Mouse (Mus musculus): ENCODE measurements around the gene Gm17455. TPM values are rescaled to one million over a fixed set of nuclear protein-coding genes. Genes with fewer than 3 reads are reported as not detected.

Gene Gm17455
- 6.3 and 8.3 TPM in 2 replicates for polyA plus RNA-seq (2014; fragmentation: Nextera tagmentation; extraction: Ambion mirVana)

GRCm38 (mm10) chr10:60399449-60399848, at the start of gene Gm17455:
TSS of gene Gm17455 (plus strand) at chr10:60399726.
- H3K27me3 ChIP-seq (ENCODE audit: control insufficient read depth, insufficient read depth, low read length) = no peaks in the 10 kb centered on the region
- 0 out of 2 replicates have a peak, but pooled peaks cover 2% of the 10 kb centered on the region for H3K4me1 ChIP-seq (replicated peaks; ENCODE audit: control insufficient read depth, insufficient read depth, low read length)
- H3K4me3 ChIP-seq (ENCODE audit: low read depth, low read length) = no peak within 1 kb of the TSS
- H3K4me2 ChIP-seq (replicated peaks; ENCODE audit: low read depth, low read length) = no peak within 1 kb of the TSS
- ATAC-seq (ENCODE audit: low FRiP score) (no peak), DNase-seq (ENCODE audit: low spot score) (peak; percentile 23)
- WGBS = 45% methylated on average over 7 of the region's 7 CpGs
- H3K9me3 ChIP-seq (ENCODE audit: control insufficient read depth, low read length) = no peaks in the 10 kb centered on the region
- H3K36me3 ChIP-seq (ENCODE audit: control insufficient read depth, insufficient read depth, low read length) = no peaks in the 10 kb centered on the region
- no peak within 1 kb of the TSS for H3K27ac ChIP-seq (ENCODE audit: low read depth, low read length)
- H3K9ac ChIP-seq (ENCODE audit: low read depth, low read length) = no peak within 1 kb of the TSS

GRCm38 (mm10) chr10:60350077-60350804, 49.3 kb upstream of the Gm17455 start:
- WGBS = 48% methylated on average over 5 of the region's 5 CpGs
- Histone ChIP-seq H3K4me3 (ENCODE audit: low read depth, low read length) (no peak overlapping the region), H3K4me2 (replicated peaks; ENCODE audit: low read depth, low read length) (no peak overlapping the region), H3K9ac (ENCODE audit: low read depth, low read length) (no peak overlapping the region), H3K4me1 (replicated peaks; ENCODE audit: control insufficient read depth, insufficient read depth, low read length) (peaks cover 10% of the 10 kb centered on the region), H3K36me3 (ENCODE audit: control insufficient read depth, insufficient read depth, low read length) (no peaks in the 10 kb centered on the region), H3K27ac (ENCODE audit: low read depth, low read length) (no peak overlapping the region), H3K9me3 (ENCODE audit: control insufficient read depth, low read length) (no peaks in the 10 kb centered on the region), H3K27me3 (ENCODE audit: control insufficient read depth, insufficient read depth, low read length) (peaks cover 12% of the 10 kb centered on the region)
- DNase-seq (ENCODE audit: low spot score) (no peak), ATAC-seq (ENCODE audit: low FRiP score) (no peak)

- no peak overlapping the region for H3K4me2 ChIP-seq (replicated peaks; ENCODE audit: low read depth, low read length)
- H3K9ac ChIP-seq (ENCODE audit: low read depth, low read length) = no peak overlapping the region
- 50% methylated on average over 3 of the region's 3 CpGs for WGBS
- DNase-seq (ENCODE audit: low spot score) = peak; percentile 85
- H3K27ac ChIP-seq (ENCODE audit: low read depth, low read length) = no peak overlapping the region
- no peak for ATAC-seq (ENCODE audit: low FRiP score)
- H3K4me3 ChIP-seq (ENCODE audit: low read depth, low read length) = no peak overlapping the region
- H3K36me3 ChIP-seq (ENCODE audit: control insufficient read depth, insufficient read depth, low read length) = no peaks in the 10 kb centered on the region
- peaks cover 12% of the 10 kb centered on the region for H3K27me3 ChIP-seq (ENCODE audit: control insufficient read depth, insufficient read depth, low read length)
- H3K9me3 ChIP-seq (ENCODE audit: control insufficient read depth, low read length) = no peaks in the 10 kb centered on the region
- H3K4me1 ChIP-seq (replicated peaks; ENCODE audit: control insufficient read depth, insufficient read depth, low read length) = peaks cover 10% of the 10 kb centered on the region
These were observed 48.7 kb upstream of the Gm17455 start for GRCm38 (mm10) chr10:60350805-60351167.

- H3K27ac ChIP-seq (ENCODE audit: low read depth, low read length) = peak overlapping the region; percentile 67
- ATAC-seq (ENCODE audit: low FRiP score) (peak; percentile 20; the same call in 1 of the 2 replicates), DNase-seq (ENCODE audit: low spot score) (peak; percentile 19)
- WGBS = 30% methylated on average over 3 of the region's 3 CpGs
- H3K9me3 ChIP-seq (ENCODE audit: control insufficient read depth, low read length) = no peaks in the 10 kb centered on the region
- no peak overlapping the region for H3K4me2 ChIP-seq (replicated peaks; ENCODE audit: low read depth, low read length)
- H3K9ac ChIP-seq (ENCODE audit: low read depth, low read length) = no peak overlapping the region
- H3K36me3 ChIP-seq (ENCODE audit: control insufficient read depth, insufficient read depth, low read length) = no peaks in the 10 kb centered on the region
- H3K4me1 ChIP-seq (replicated peaks; ENCODE audit: control insufficient read depth, insufficient read depth, low read length) = peaks cover 10% of the 10 kb centered on the region
- H3K27me3 ChIP-seq (ENCODE audit: control insufficient read depth, insufficient read depth, low read length) = peaks cover 12% of the 10 kb centered on the region
- no peak overlapping the region for H3K4me3 ChIP-seq (ENCODE audit: low read depth, low read length)
These were observed 48.3 kb upstream of the Gm17455 start for GRCm38 (mm10) chr10:60351248-60351647.

GRCm38 (mm10) chr10:60351761-60352455, 47.6 kb upstream of the Gm17455 start:
- peaks cover 10% of the 10 kb centered on the region for H3K27me3 ChIP-seq (ENCODE audit: control insufficient read depth, insufficient read depth, low read length)
- WGBS = 17% methylated on average over 7 of the region's 7 CpGs
- H3K9me3 ChIP-seq (ENCODE audit: control insufficient read depth, low read length) = no peaks in the 10 kb centered on the region
- peaks cover 7% of the 10 kb centered on the region for H3K4me1 ChIP-seq (replicated peaks; ENCODE audit: control insufficient read depth, insufficient read depth, low read length)
- peak overlapping the region; percentile 67 for H3K27ac ChIP-seq (ENCODE audit: low read depth, low read length)
- ATAC-seq (ENCODE audit: low FRiP score) (peak; percentile 65), DNase-seq (ENCODE audit: low spot score) (peak; percentile 54)
- H3K4me2 ChIP-seq (replicated peaks; ENCODE audit: low read depth, low read length) = no peak overlapping the region
- no peak overlapping the region for H3K9ac ChIP-seq (ENCODE audit: low read depth, low read length)
- H3K36me3 ChIP-seq (ENCODE audit: control insufficient read depth, insufficient read depth, low read length) = no peaks in the 10 kb centered on the region
- no peak overlapping the region for H3K4me3 ChIP-seq (ENCODE audit: low read depth, low read length)

GRCm38 (mm10) chr10:60353241-60354002, 46.1 kb upstream of the Gm17455 start:
- Histone ChIP-seq H3K9me3 (ENCODE audit: control insufficient read depth, low read length) (no peaks in the 10 kb centered on the region), H3K4me3 (ENCODE audit: low read depth, low read length) (no peak overlapping the region), H3K36me3 (ENCODE audit: control insufficient read depth, insufficient read depth, low read length) (no peaks in the 10 kb centered on the region), H3K9ac (ENCODE audit: low read depth, low read length) (no peak overlapping the region), H3K4me2 (replicated peaks; ENCODE audit: low read depth, low read length) (no peak overlapping the region), H3K4me1 (replicated peaks; ENCODE audit: control insufficient read depth, insufficient read depth, low read length) (peaks cover 3% of the 10 kb centered on the region), H3K27me3 (ENCODE audit: control insufficient read depth, insufficient read depth, low read length) (no peaks in the 10 kb centered on the region), H3K27ac (ENCODE audit: low read depth, low read length) (no peak overlapping the region)
- 56% methylated on average over 5 of the region's 5 CpGs for WGBS
- DNase-seq (ENCODE audit: low spot score) (no peak), ATAC-seq (ENCODE audit: low FRiP score) (no peak)

- Histone ChIP-seq H3K4me3 (ENCODE audit: low read depth, low read length) (no peak overlapping the region), H3K27me3 (ENCODE audit: control insufficient read depth, insufficient read depth, low read length) (no peaks in the 10 kb centered on the region), H3K27ac (ENCODE audit: low read depth, low read length) (no peak overlapping the region), H3K4me1 (replicated peaks; ENCODE audit: control insufficient read depth, insufficient read depth, low read length) (peaks cover 3% of the 10 kb centered on the region), H3K9ac (ENCODE audit: low read depth, low read length) (no peak overlapping the region), H3K9me3 (ENCODE audit: control insufficient read depth, low read length) (no peaks in the 10 kb centered on the region), H3K36me3 (ENCODE audit: control insufficient read depth, insufficient read depth, low read length) (no peaks in the 10 kb centered on the region), H3K4me2 (replicated peaks; ENCODE audit: low read depth, low read length) (no peak overlapping the region)
- DNase-seq (ENCODE audit: low spot score) (no peak), ATAC-seq (ENCODE audit: low FRiP score) (no peak)
- 94% methylated on average over 4 of the region's 4 CpGs for WGBS
These were observed 45.6 kb upstream of the Gm17455 start for GRCm38 (mm10) chr10:60354003-60354325.

- H3K36me3 ChIP-seq (ENCODE audit: control insufficient read depth, insufficient read depth, low read length) = no peaks in the 10 kb centered on the region
- H3K9ac ChIP-seq (ENCODE audit: low read depth, low read length) = no peak overlapping the region
- no peak for ATAC-seq (ENCODE audit: low FRiP score)
- peaks cover 3% of the 10 kb centered on the region for H3K4me1 ChIP-seq (replicated peaks; ENCODE audit: control insufficient read depth, insufficient read depth, low read length)
- no peaks in the 10 kb centered on the region for H3K27me3 ChIP-seq (ENCODE audit: control insufficient read depth, insufficient read depth, low read length)
- no peak overlapping the region for H3K27ac ChIP-seq (ENCODE audit: low read depth, low read length)
- no peak overlapping the region for H3K4me3 ChIP-seq (ENCODE audit: low read depth, low read length)
- WGBS = 75% methylated on average over 11 of the region's 11 CpGs
- H3K9me3 ChIP-seq (ENCODE audit: control insufficient read depth, low read length) = no peaks in the 10 kb centered on the region
- DNase-seq (ENCODE audit: low spot score) = no peak
- no peak overlapping the region for H3K4me2 ChIP-seq (replicated peaks; ENCODE audit: low read depth, low read length)
These were observed 44.4 kb upstream of the Gm17455 start for GRCm38 (mm10) chr10:60354881-60355677.
